Mouse (Mus musculus) brain, embryonic 14.5 days (tissue): Measurements from ENCODE around the gene Micu1. TPM values are rescaled to one million over a fixed set of nuclear protein-coding genes. Genes with fewer than 3 reads are reported as not detected.
A peak's percentile ranks its signal among the peaks of the same experiment; 100 is the strongest.

Experiments
- DNase-seq: peaks from one replicate; pipeline ENCODE4 v3.0.0-alpha.2; 2011; ENCODE audit warnings: low read depth
- CTCF ChIP-seq: fragments of 200-500 bp; IDR thresholded peaks from 2 replicates; pipeline ENCODE4 v1.5.1; 2012; ENCODE audit warnings: inconsistent platforms, mild to moderate bottlenecking, moderate library complexity, borderline replicate concordance; ENCODE audit not compliant: insufficient read depth, insufficient read length; ENCODE audit errors: extremely low read depth
- POLR2A ChIP-seq: fragments of 200-500 bp; IDR thresholded peaks from 2 replicates; pipeline ENCODE4 v1.6.1; 2012; ENCODE audit warnings: mild to moderate bottlenecking, inconsistent platforms, borderline replicate concordance; ENCODE audit not compliant: poor library complexity, insufficient read depth, insufficient read length, severe bottlenecking; ENCODE audit errors: extremely low read depth
- polyA plus RNA-seq: library from polyadenylated mRNA; depleted of rRNA; stranded (reverse); fragments of >200 nt; gene quantifications from 2 replicates; pipeline ENCODE4 v1.2.3, GENCODE M21; 2012

Micu1 gene
- polyA plus RNA-seq, 1 experiment: 77.8 TPM

GRCm38 (mm10) chr10:59756090-59756489, 53.8 kb downstream of the Micu1 start:
- peak; percentile 82 for DNase-seq
- TF ChIP-seq CTCF (no peak), POLR2A (no peak)

- TF ChIP-seq CTCF (no peak), POLR2A (no peak)
- no peak for DNase-seq
Observed at GRCm38 (mm10) chr10:59756570-59756969, 54.3 kb downstream of the Micu1 start.

GRCm38 (mm10) chr10:59764781-59765180, 62.5 kb downstream of the Micu1 start:
- no peak for DNase-seq
- TF ChIP-seq CTCF (no peak), POLR2A (no peak)

GRCm38 (mm10) chr10:59768369-59769079, 66.2 kb downstream of the Micu1 start:
- no peak for TF ChIP-seq POLR2A
- no peak for TF ChIP-seq CTCF
- no peak for DNase-seq

- DNase-seq: peak; percentile 60
- TF ChIP-seq POLR2A: no peak
Observed at GRCm38 (mm10) chr10:59771375-59772048, 69.2 kb downstream of the Micu1 start.

GRCm38 (mm10) chr10:59772049-59772397, 69.7 kb downstream of the Micu1 start:
- peak; percentile 48 for DNase-seq
- no peak for TF ChIP-seq CTCF
- TF ChIP-seq POLR2A: no peak

GRCm38 (mm10) chr10:59773441-59774140, 71.3 kb downstream of the Micu1 start:
- DNase-seq: peak; percentile 64
- TF ChIP-seq POLR2A (no peak), CTCF (no peak)

- TF ChIP-seq CTCF (no peak), POLR2A (no peak)
- DNase-seq: no peak
Observed at GRCm38 (mm10) chr10:59774141-59774534, 71.9 kb downstream of the Micu1 start.

GRCm38 (mm10) chr10:59777246-59777645, 75.0 kb downstream of the Micu1 start:
- no peak for TF ChIP-seq POLR2A
- no peak for TF ChIP-seq CTCF
- DNase-seq: no peak

- peak; percentile 69 for DNase-seq
- TF ChIP-seq POLR2A: no peak
- TF ChIP-seq CTCF: no peak
Observed at GRCm38 (mm10) chr10:59778137-59778710, 75.9 kb downstream of the Micu1 start.

GRCm38 (mm10) chr10:59780698-59781097, 78.4 kb downstream of the Micu1 start:
- no peak for DNase-seq
- TF ChIP-seq CTCF (no peak), POLR2A (no peak)

GRCm38 (mm10) chr10:59781205-59781931, 79.1 kb downstream of the Micu1 start:
- DNase-seq: peak; percentile 60
- TF ChIP-seq CTCF: peak; percentile 32; the same call in 1 of the 2 replicates
- TF ChIP-seq POLR2A: no peak
